Mouse (Mus musculus) limb, embryonic 15.5 days (tissue): ENCODE results near the gene Catsperg1. TPM values are rescaled to one million over a fixed set of nuclear protein-coding genes. Genes with fewer than 3 reads are reported as not detected.
A peak's percentile ranks its signal among the peaks of the same experiment; 100 is the strongest.
"Not testable (repeated sequence)": the region's sequence is repeated elsewhere in the genome, so short reads cannot be mapped to it uniquely, and the experiment has no call there.

Source experiments
- ATAC-seq: fragments of 200-750 bp; cut with Nextera tagmentation; 2 replicates; pipeline ENCODE4 v1.8.0; 2017; ENCODE audit warnings: low read depth, moderate TSS enrichment; ENCODE audit not compliant: insufficient number of reproducible peaks, low FRiP score, low TSS enrichment
- H3K27ac ChIP-seq: fragments of 300-500 bp; sonication (generic); 2 replicates; pipeline ENCODE4 v1.5.1; 2015; ENCODE audit warnings: moderate library complexity, mild to moderate bottlenecking, inconsistent platforms
- H3K27me3 ChIP-seq: fragments of 300-500 bp; sonication (generic); 2 replicates; pipeline ENCODE4 v1.6.1; 2015; ENCODE audit warnings: inconsistent platforms
- H3K36me3 ChIP-seq: fragments of 300-500 bp; sonication (generic); 2 replicates; pipeline ENCODE4 v1.6.1; 2015; ENCODE audit warnings: inconsistent platforms
- H3K4me1 ChIP-seq: fragments of 300-500 bp; sonication (generic); 2 replicates; pipeline ENCODE4 v1.6.1; 2015; ENCODE audit warnings: inconsistent platforms
- H3K4me2 ChIP-seq: fragments of 300-500 bp; sonication (generic); 2 replicates; pipeline ENCODE4 v1.6.1; 2015; ENCODE audit warnings: mild to moderate bottlenecking, inconsistent platforms
- H3K4me3 ChIP-seq: fragments of 300-500 bp; sonication (generic); 2 replicates; pipeline ENCODE4 v1.5.1; 2015; ENCODE audit warnings: mild to moderate bottlenecking, inconsistent platforms
- H3K9ac ChIP-seq: fragments of 300-500 bp; sonication (generic); 2 replicates; pipeline ENCODE4 v1.6.1; 2015; ENCODE audit warnings: inconsistent platforms
- H3K9me3 ChIP-seq: fragments of 300-500 bp; sonication (generic); 2 replicates; pipeline ENCODE4 v1.6.1; 2016; ENCODE audit warnings: inconsistent platforms
- WGBS: fragments of 180-500 bp; shearing (Covaris S2); methylation state at CpG from one replicate; pipeline ENCODE4 v1.1.7; 2015; 5-methylcytosine and 5-hydroxymethylcytosine counted together
- polyA plus RNA-seq: library from polyadenylated mRNA; unstranded; fragments of >200 nt; fragmentation: Nextera tagmentation; extraction: Ambion mirVana; gene quantifications from 2 replicates; pipeline ENCODE4 v1.2.1, GENCODE M21; 2015

The Catsperg1 gene
- polyA plus RNA-seq, 1 experiment from 2014 or later, result 1.2 TPM

GRCm38 (mm10) chr7:29225520-29225919 lies 11.7 kb upstream of the Catsperg1 start:
- Histone ChIP-seq H3K4me3 (no peak overlapping the region), H3K4me2 (no peak overlapping the region)

GRCm38 (mm10) chr7:29224756-29225394 lies 11.0 kb upstream of the Catsperg1 start:
- no peaks in the 10 kb centered on the region for H3K27me3 ChIP-seq
- H3K36me3 ChIP-seq, result peaks cover 23% of the 10 kb centered on the region
- ATAC-seq, result no peak
- H3K4me1 ChIP-seq, result peaks cover 13% of the 10 kb centered on the region
- WGBS, result 18% methylated on average over 16 of the region's 16 CpGs
- H3K4me3 ChIP-seq, result no peak overlapping the region
- no peak overlapping the region for H3K27ac ChIP-seq
- H3K9ac ChIP-seq, result no peak overlapping the region
- no peaks in the 10 kb centered on the region for H3K9me3 ChIP-seq
- no peak overlapping the region for H3K4me2 ChIP-seq

More at GRCm38 (mm10) chr7:29225520-29225919, 11.7 kb upstream of the Catsperg1 start:
- H3K9ac ChIP-seq, result no peak overlapping the region
- peaks cover 23% of the 10 kb centered on the region for H3K36me3 ChIP-seq
- H3K27ac ChIP-seq, result no peak overlapping the region
- H3K4me1 ChIP-seq, result peaks cover 13% of the 10 kb centered on the region
- H3K9me3 ChIP-seq, result no peaks in the 10 kb centered on the region
- H3K27me3 ChIP-seq, result no peaks in the 10 kb centered on the region
- 76% methylated on average over 13 of the region's 13 CpGs for WGBS
- ATAC-seq, result no peak

- H3K36me3 ChIP-seq, result peaks cover 6% of the 10 kb centered on the region; the same call in 1 of the 2 replicates
- H3K9me3 ChIP-seq, result no peaks in the 10 kb centered on the region
- ATAC-seq, result no peak
- H3K27me3 ChIP-seq, result no peaks in the 10 kb centered on the region
- H3K27ac ChIP-seq, result no peak overlapping the region
- H3K9ac ChIP-seq, result no peak overlapping the region
- peaks cover 18% of the 10 kb centered on the region for H3K4me1 ChIP-seq
- no peak overlapping the region for H3K4me3 ChIP-seq
- H3K4me2 ChIP-seq, result no peak overlapping the region
- WGBS, result 45% methylated on average over 15 of the region's 15 CpGs
Measured at GRCm38 (mm10) chr7:29214846-29215245, 1.0 kb upstream of the Catsperg1 start.

- H3K4me3 ChIP-seq, result no peak overlapping the region
- H3K4me1 ChIP-seq, result peaks cover 18% of the 10 kb centered on the region
- 74% methylated on average over 2 of the region's 2 CpGs for WGBS
- H3K36me3 ChIP-seq, result no peaks in the 10 kb centered on the region
- H3K27ac ChIP-seq, result no peak overlapping the region
- no peaks in the 10 kb centered on the region for H3K9me3 ChIP-seq
- peak overlapping the region; percentile 41; the same call in 1 of the 2 replicates for H3K4me2 ChIP-seq
- ATAC-seq, result no peak
- H3K27me3 ChIP-seq, result no peaks in the 10 kb centered on the region
- no peak overlapping the region for H3K9ac ChIP-seq
Measured at GRCm38 (mm10) chr7:29214236-29214635, 401 bp upstream of the Catsperg1 start.

GRCm38 (mm10) chr7:29212775-29213560 lies 867 bp downstream of the Catsperg1 start:
- H3K9me3 ChIP-seq, H3K9ac ChIP-seq, ATAC-seq, H3K27ac ChIP-seq, H3K27me3 ChIP-seq, H3K36me3 ChIP-seq: not testable (repeated sequence)
- Histone ChIP-seq H3K4me2 (peak overlapping the region; percentile 41), H3K4me3 (0 out of 2 replicates have a peak overlapping the region, but pooled peaks have one; percentile 16), H3K4me1 (peaks cover 18% of the 10 kb centered on the region)
- WGBS, result 23% methylated on average over 40 of the region's 40 CpGs

- Histone ChIP-seq H3K4me1 (peaks cover 18% of the 10 kb centered on the region), H3K27me3 (no peaks in the 10 kb centered on the region), H3K27ac (peak overlapping the region; percentile 83; the same call in 1 of the 2 replicates), H3K36me3 (no peaks in the 10 kb centered on the region), H3K4me3 (peak overlapping the region; percentile 43), H3K9me3 (no peaks in the 10 kb centered on the region), H3K9ac (no peak overlapping the region), H3K4me2 (peak overlapping the region; percentile 57)
- ATAC-seq, result no peak
- WGBS, result 22% methylated on average over 26 of the region's 26 CpGs
Measured at GRCm38 (mm10) chr7:29212199-29212765, 1.6 kb downstream of the Catsperg1 start.

GRCm38 (mm10) chr7:29211415-29212198 lies 2.2 kb downstream of the Catsperg1 start:
- no peaks in the 10 kb centered on the region for H3K36me3 ChIP-seq
- H3K9me3 ChIP-seq, result no peaks in the 10 kb centered on the region
- 6% methylated on average over 34 of the region's 34 CpGs for WGBS
- H3K4me3 ChIP-seq, result peak overlapping the region; percentile 43
- ATAC-seq, result peak; percentile 83
- peaks cover 18% of the 10 kb centered on the region for H3K4me1 ChIP-seq
- peak overlapping the region; percentile 83 for H3K27ac ChIP-seq
- no peak overlapping the region for H3K9ac ChIP-seq
- peak overlapping the region; percentile 57 for H3K4me2 ChIP-seq
- no peaks in the 10 kb centered on the region for H3K27me3 ChIP-seq

- Histone ChIP-seq H3K27ac (peak overlapping the region; percentile 83), H3K4me3 (peak overlapping the region; percentile 43), H3K4me1 (peaks cover 18% of the 10 kb centered on the region), H3K4me2 (peak overlapping the region; percentile 57)
- 28% methylated on average over 13 of the region's 15 CpGs for WGBS
- not testable (repeated sequence) for H3K27me3 ChIP-seq, H3K9ac ChIP-seq, H3K9me3 ChIP-seq, H3K36me3 ChIP-seq
- peak; percentile 53 for ATAC-seq
Measured at GRCm38 (mm10) chr7:29211013-29211412, 2.8 kb downstream of the Catsperg1 start.

GRCm38 (mm10) chr7:29202577-29202976 lies 11.3 kb downstream of the Catsperg1 start:
- ATAC-seq, result no peak
- Histone ChIP-seq H3K4me1 (no peaks in the 10 kb centered on the region), H3K4me2 (no peak overlapping the region), H3K9me3 (no peaks in the 10 kb centered on the region), H3K9ac (no peak overlapping the region), H3K27ac (no peak overlapping the region), H3K27me3 (no peaks in the 10 kb centered on the region), H3K4me3 (no peak overlapping the region), H3K36me3 (no peaks in the 10 kb centered on the region)
- WGBS, result 73% methylated on average over 6 of the region's 6 CpGs

GRCm38 (mm10) chr7:29194230-29194629 lies 19.6 kb downstream of the Catsperg1 start:
- not testable (repeated sequence) for H3K27me3 ChIP-seq, H3K4me2 ChIP-seq, H3K27ac ChIP-seq, H3K9ac ChIP-seq, H3K4me1 ChIP-seq, H3K4me3 ChIP-seq, H3K9me3 ChIP-seq, H3K36me3 ChIP-seq, ATAC-seq
- 81% methylated on average over 1 of the region's 1 CpGs for WGBS

- WGBS, result 89% methylated on average over 4 of the region's 4 CpGs
- peaks cover 13% of the 10 kb centered on the region for H3K4me1 ChIP-seq
- not testable (repeated sequence) for H3K27me3 ChIP-seq, H3K9me3 ChIP-seq, H3K4me3 ChIP-seq, H3K9ac ChIP-seq, H3K27ac ChIP-seq, ATAC-seq, H3K4me2 ChIP-seq
- H3K36me3 ChIP-seq, result peaks cover 15% of the 10 kb centered on the region
Measured at GRCm38 (mm10) chr7:29181323-29181722, 32.5 kb downstream of the Catsperg1 start.
